Mouse (Mus musculus): ENCODE measurements at regions not wholly inside any gene's neighbourhood (a gene's known extent, or its start where the extent isn't known, plus 50 kb on each side); places are given as distances from the start of the nearest gene placed in this dataset.

- TF ChIP-seq CTCF (IDR thresholded peaks at IDR 0.05; ENCODE audit: low read depth), result no peak
- no peak for TF ChIP-seq EP300 (optimal IDR thresholded peaks at IDR 0.05)
Observed at GRCm38 (mm10) chr8:34682221-34682620, 570.7 kb upstream of the Gm10131 start.

Measured in stomach, postnatal 0 days (tissue).